Mouse (Mus musculus): ENCODE data around the gene Thap11.

Thap11 gene

DNA sequence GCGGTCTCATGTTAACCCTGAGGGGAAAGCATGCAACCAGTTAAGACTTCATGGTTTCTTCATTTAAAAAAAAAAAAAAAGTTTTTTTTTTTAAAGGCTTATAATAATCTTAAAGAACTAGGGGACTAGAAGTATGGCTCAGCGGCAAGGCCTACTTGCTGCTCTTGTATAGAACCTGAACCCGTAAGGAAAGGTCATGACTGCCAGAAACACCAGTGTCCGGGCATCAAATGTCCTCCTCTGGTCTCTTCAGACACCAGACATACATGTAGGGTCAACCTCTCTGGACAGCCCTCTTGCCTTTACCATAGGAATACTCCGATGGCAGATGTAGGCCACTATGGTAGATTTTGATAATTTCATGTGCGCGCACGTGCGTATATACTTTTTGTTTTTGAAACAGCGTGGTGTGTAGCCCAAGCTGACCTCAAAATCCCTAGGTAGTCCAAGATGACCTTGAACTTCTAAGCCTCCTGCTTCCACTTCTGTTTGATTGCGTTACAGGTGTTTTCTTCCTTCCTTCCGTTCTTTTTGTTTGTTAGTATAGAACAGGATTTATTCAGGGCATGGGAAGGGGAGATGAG is 2.7 kb upstream of the Thap11 start:
- no peak for DNase-seq

DNA sequence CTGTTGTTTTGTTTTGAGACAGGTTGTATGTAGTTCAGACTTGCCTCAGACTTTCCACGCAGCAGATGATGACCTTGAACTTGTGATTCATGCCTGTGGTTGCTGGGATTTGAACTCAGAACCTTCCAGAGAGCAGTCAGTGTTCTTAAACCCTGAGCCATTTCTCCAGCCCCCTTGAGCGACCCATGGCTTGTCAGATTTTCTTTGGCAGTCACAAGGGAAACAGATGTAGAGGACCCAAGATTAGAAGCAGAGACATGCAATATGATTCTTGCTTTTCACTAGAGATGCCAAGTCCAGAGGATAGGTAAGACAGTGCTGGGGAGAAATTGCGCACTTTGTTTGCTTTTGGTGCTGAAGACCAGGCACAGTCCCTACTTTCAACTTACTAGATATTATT is 1.8 kb upstream of the Thap11 start, which contains the start of gene Cenpt:
Gene Cenpt (minus strand): TSS at position 101 of the 400 bp plus-strand sequence.
- no peak for DNase-seq

DNA sequence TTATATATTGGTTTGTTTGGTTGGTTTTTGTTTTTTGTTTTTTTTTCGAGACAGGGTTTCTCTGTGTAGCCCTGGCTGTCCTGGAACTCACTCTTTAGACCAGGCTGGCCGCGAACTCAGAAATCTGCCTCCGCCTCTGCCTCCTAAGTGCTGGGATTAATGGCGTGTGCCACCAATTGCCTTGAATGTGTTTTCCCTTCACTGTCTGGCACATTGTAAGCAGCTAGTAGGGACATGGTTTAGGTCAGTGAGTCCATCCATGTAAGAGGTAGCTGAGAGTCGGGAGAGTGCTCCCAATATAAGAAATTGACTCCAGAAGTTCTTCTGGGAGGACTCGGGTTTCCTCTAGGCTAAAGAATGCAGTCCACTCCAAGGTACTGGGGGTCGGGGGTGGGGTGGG is 629 bp upstream of the Thap11 start:
- DNase-seq: no peak

DNA sequence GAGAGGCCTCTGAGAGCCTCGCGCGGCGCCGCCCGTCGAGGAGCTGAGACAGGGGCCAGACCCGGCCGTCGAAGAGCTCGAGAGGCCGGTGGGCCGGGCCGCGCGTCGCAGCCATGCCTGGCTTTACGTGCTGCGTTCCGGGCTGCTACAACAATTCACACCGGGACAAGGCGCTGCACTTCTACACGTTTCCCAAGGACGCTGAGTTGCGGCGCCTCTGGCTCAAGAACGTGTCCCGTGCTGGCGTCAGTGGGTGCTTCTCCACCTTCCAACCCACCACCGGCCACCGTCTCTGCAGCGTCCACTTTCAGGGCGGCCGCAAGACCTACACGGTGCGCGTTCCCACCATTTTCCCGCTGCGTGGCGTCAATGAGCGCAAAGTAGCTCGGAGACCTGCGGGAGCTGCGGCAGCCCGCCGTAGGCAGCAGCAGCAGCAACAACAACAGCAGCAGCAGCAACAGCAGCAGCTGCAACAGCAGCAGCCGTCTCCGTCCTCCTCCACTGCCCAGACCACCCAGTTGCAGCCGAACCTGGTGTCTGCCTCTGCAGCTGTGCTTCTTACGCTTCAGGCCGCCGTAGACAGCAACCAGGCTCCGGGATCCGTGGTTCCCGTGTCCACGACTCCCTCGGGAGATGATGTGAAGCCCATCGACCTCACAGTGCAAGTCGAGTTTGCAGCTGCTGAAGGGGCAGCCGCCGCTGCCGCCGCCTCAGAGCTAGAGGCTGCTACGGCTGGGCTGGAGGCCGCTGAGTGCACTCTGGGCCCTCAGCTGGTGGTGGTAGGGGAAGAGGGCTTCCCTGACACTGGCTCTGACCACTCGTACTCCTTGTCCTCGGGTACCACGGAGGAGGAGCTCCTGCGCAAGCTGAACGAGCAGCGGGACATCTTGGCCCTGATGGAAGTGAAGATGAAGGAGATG is 576 bp downstream of the Thap11 start:
- peak; percentile 55 for DNase-seq

DNA sequence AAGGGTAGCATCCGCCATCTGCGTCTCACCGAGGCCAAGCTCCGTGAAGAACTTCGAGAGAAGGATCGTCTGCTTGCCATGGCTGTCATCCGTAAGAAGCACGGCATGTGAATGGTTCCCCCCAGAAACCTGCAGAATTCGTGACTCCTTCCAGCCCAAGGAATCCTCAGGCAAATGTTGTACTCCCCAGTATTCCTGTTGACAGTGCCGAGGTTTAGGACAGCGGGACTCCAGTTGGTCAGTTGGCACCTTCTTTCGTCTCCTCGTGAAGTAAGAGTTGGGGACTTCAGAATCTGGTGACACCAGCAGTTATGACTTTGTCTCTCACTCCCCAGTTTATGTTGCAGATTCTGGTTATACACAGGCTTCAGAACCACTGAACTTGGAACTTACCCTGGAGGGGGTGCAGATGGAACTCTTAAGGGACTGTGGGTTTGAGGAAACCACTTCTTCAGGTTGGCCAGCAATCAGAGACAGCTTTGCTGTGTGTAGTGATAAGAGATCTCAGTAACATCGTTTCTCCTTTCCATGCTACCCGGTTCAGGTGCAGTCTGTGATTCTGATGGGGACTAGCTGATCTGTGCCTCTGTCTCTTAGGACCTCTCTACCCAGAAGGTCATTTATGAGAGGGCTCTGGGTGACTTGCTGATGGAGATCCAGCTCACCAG is 1.4 kb downstream of the Thap11 start:
- no peak for DNase-seq

DNA sequence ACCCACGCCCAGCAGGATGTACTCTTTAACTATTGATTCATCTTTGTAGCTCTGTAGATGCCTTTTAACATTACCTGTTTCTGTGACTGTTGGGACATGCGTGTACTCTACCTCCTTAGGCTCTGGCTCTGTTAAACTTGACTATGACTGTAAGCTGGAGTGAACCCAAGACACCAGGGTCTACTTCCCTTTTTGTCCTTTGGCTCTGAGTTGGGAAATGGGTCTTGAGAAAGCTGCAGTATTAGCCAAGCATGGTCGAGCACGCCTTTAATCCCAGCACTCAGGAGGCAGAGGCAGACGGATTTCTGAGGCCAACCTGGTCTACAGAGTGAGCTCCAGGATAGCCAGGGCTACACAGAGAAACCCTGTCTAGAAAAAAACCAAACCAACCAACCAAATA is 3.6 kb downstream of the Thap11 start:
- no peak for DNase-seq

DNA sequence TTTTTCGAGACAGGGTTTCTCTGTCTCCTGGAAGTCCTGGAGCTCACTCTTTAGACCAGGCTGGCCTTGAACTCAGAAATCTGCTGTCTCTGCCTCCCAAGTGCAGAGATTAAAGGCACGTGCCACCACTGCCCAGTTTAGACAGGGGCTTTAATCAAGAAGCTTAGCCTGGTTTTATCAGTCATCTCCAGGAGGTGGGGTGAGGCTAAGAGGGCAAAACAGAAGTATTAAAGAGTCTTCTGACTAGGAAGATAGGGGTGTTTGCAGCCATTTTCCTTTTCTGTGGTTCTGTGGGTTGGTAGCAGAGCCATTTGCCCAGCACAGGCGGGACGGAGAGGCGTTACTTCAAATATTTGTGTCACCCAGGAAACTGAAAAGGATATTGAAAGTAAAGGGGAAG is 4.4 kb downstream of the Thap11 start:
- no peak for DNase-seq

DNA sequence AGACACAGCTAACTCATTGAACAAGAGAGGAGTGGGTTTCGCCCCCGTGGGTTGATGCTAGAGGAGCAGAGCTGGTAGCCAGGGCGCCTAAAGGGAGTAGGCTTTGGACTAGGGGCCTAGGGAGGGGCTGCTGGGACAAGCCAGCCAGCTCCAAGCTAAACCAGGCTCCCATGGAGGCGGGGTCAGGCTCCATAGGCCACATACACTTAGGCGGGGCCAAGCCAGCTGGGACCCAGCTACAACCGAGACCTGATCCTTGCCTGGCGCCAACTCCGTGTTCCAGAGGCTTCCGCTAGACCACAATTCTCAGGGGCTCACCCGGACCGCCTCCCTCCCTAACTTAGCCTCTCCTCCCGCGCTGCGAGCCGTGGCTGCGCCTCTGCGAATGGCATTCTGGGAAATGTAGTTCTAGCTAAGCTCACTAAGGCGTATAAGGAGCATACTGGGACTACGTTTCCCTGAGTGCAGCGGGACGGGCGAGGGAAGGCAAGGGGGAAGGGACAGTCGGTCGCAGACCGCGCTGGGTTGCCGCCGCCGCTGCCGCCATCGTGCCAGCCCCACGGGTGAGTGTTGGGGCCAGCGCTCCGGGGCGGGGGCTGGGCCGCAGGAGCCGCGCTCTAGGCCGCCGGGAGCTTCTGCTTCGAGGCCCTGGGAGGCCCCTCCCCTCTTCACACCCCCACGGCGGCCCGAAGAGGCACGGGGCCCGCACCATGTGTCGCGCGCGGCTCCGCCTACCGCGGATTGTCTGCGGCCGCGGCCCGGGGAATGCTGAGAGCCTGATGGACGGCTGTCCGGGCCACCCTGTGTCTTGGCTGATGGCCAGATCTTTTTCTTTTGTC is 5.4 kb downstream of the Thap11 start, which contains the start of gene Nutf2:
Gene Nutf2 (plus strand): TSS at position 438 of the 839 bp plus-strand sequence.
- DNase-seq: peak; percentile 97

DNA sequence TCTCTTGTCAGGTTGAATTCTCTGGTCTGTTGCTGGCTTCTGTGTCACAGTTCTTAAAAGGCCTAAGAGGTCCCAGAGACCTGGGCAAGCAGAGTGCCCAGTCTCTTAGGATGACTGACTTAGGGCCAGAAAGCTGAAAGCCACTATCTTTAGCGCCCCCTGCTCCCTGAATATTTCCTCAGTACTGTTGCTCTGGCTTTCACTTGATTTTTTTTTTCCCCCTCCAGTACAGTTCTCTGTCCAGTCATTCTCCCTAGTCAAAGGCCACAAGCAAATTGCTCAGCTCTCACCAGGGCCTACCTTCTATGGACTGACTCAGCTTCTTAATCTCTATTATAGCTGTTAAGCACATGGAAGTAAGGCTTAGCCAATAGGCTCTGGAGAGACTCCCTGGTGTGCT is 7.0 kb downstream of the Thap11 start:
- no peak for DNase-seq

DNA sequence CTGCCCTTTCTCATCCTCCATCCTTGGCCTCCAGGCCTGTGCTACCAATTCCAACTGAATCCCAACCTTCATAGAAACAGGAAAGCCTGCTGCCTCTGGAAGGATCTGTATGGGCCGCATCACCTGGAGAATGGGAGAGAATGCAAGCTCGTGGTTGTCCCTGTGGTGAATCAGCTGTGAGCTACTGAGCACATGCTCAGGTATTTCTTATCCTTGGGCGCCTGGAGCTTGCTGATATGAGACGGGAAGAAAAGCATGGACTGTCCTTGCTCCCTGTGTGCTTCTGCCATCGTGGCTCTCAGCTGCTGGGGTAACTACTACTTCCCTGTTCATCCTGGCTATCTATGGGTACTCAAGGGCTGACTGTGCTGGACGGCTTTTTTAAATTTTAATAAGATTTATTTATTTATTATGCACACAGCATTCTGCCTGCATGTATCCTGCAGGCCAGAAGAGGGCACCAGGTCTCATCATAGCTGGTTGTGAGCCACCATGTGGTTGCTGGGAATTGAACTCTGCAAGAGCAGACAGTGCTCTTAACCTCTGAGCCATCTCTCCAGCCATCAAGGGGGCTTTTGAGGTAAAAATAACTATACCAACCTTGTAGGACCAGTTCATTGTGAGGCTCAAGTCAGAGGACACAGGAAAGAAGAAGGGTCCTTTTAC is 11.6 kb downstream of the Thap11 start:
- DNase-seq: no peak

DNA sequence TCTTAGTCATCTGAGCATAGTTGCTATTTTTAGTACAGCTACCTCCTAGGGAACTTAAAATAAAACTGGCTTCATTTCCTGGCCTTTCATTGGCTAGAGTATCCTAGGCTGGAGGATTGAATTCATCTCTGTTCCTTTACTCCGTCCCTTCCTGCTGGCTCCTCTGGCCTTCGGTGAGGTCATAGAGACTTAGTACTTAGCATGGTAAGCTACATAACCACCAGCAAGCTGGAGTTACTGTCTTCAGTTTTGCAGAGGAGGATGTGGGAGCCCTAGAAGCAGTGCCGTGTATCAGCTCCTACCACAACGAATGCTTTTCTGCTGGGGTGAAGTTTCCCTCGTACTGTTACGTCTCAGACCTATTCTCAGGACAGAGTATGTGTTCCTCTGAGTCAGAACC is 19.4 kb downstream of the Thap11 start:
- DNase-seq: peak; percentile 42

DNA sequence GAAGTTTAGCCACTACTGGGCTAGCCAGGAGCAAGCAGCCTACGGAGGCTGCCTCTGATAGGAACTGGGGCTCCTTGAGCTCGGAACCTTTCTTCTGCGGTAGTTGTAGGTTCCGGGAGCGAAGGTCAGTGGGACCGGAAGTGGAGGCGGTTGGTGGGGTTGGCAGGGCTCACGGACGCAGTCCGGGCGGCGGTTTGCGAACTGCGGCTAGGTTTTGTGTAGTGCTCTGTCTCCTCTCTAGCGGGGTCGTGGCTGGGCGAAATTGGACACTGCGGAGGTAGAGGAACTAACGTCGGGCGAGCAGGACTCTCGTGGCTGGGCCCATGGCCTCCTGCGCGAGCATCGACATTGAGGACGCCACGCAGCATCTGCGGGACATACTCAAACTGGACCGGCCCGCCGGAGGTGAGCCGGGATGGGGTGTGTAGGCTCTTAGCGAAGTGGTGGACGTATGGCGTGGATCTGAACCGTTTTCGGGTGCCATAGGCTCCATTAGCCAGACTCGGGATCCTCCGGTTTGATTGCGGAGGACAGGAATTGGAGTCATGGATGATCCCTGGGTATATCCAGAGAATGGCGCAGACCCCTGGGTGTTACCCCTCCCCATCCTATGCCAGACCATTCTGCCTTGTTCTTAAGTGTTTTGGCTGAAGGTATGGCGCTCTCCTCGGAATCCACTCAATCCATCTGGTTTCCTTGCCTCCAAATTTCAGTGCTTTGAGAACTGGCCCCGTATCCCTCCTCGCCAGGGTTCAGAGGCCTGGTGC is 26.0 kb downstream of the Thap11 start, which contains the start of gene Edc4:
Gene Edc4 (plus strand): TSS at position 128 of the 767 bp plus-strand sequence.
- DNase-seq: peak; percentile 83

DNA sequence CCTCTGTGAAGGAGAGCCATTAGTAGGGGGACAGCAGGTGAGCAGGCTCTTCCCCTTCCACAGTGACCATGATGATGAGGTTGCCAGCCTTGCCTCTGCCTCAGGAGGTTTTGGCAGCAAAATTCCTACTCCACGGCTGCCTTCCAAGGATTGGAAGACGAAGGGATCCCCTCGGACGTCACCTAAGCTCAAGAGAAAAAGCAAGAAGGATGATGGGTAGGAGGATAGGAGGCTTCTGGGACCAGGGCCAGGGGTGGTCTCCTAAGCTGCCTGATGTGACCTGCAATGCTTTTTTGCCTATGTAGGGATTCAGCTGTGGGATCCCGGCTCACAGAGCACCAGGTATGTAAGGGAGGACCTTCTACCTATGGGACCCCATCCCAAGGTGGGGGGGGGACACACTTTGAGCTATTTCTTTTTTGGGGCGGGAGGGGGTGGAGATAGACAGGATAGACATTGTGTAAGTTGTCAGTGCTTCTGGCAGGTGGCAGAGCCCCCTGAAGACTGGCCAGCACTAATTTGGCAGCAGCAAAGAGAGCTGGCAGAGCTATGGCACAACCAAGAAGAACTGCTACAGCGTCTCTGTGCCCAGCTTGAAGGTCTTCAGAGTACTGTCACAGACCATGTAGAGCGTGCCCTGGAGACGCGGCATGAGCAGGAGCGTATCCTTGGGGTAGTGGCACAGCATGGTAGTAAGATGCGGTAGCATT is 35.0 kb downstream of the Thap11 start:
- no peak for DNase-seq

DNA sequence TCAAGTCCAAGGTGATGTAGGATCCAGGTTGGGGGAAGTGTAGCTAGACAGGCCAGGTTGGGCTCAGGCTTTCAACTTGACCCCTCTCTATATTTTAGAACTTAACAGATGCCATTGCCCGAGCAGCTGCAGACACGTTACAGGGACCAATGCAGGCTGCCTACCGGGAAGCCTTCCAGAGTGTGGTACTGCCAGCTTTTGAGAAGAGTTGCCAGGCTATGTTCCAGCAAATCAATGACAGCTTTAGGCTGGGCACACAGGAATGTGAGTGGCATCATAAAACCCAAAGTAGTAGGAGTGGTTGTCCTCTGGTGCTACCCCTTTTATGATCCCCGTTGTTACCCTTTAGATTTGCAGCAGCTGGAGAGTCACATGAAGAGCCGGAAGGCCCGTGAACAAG is 35.9 kb downstream of the Thap11 start:
- peak; percentile 67 for DNase-seq

DNA sequence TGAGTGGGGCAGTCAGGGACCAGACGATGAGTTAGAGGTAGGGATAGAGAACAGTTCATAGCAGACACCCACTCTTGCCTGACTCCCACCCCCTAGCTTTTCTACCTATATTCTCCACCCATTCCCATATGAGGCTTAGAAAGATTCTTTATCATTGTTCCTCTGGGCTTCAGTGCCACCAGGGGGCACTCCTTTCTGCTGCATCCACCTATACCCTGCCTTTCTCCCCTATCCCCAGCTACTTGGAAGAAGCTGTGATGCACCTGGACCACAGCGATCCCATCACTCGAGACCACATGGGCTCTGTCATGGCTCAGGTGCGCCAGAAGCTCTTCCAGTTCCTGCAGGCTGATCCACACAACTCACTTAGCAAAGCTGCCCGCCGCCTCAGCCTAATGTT is 37.5 kb downstream of the Thap11 start:
- DNase-seq: peak; percentile 53

DNA sequence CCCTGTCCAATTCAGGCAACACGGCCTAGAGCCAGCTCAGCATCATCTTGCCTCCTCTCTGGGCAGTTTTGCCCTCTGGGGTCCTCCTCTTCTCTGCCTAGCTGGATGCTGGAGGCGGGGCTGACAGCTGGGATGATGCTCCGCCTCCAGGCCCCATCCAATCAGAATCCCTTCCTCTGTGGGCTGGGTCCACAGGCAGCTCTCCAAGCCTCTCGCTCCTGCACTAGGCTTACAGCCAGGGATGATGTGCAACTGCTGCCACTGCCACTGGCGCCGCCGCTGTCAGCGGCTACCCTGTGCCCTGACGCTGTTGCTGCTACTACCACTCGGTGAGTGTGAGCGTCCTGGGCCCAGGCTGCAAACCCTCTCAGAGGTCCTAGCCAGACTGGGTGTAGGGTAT is 38.4 kb downstream of the Thap11 start, which contains the start of gene Nrn1l:
Gene Nrn1l (plus strand): TSS at position 229 of the 400 bp plus-strand sequence.
- DNase-seq: peak; percentile 91

DNA sequence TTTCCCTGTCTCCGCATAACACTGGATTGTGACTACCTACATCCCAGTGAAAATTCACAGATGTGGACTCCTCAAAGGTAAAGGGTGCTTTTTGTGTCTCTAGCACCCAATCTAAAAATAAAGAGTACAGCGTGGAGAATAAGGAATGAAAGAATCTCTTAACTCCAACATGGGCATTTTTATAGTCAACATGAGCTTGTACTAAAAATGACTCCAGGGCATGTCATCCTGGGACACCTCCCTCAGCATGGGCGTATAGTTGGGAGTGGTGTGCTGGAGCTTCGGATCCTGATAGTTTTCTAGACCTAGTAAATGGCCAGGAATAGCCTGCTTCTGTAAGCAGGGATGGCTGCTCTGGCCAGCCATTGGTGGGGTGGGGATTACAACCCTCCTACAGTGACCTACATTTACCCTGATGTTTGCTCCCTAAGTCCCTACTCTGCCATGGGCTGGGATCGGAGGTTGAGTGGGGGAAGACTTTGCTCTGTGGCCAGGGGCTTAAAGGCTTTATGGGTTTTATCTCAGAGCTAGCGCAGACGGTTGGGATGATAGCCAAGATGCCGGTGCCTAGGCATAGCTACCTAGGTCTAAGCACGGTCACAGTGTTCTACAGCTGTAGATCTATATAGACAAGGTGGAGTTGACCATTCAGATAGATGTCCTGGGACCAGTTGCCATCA is 43.0 kb downstream of the Thap11 start:
- DNase-seq: peak; percentile 15

DNA sequence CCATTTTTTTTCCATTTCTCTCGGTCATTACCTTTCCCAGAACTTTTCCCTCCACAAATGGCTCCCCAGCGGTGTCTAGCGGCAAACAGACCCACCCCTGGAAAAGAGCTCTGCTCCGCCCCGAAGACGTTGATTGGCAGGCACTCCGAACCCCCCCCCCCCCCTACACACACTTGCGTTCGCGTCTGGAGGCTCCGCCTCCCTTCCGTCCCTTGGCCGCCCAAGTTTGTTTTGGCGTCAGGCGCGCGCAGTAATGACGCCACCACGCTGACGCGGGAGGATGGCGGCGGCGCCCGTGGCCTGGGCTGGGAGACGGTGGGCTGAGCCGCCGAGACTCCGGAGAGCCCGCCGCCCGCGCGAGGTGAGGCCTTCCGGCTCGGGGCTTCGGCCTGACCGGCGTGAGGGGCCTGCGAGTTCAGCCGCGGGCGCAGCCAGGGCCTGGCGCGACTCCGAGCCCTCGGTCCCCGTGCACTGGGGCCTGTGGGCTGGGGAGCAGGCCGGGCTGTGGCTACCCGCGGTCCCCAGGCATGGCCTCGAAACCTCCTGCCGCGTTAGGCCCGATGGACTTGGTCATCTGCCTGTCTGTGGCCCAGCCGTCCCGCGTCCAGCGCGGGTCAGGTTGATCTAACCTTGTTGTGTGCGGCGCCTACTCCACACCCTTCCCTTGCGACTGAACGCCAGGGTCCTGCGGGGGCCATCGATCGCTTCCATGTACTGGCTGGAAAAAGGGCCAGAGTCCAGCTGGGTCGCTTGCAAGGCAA is 45.4 kb downstream of the Thap11 start, which contains the start of gene Pskh1:
Gene Pskh1 (plus strand): TSS at position 262 of the 761 bp plus-strand sequence.
- DNase-seq: peak; percentile 94
